Mouse (Mus musculus): ENCODE data around the gene Zfand2b. TPM values are rescaled to one million over a fixed set of nuclear protein-coding genes. Genes with fewer than 3 reads are reported as not detected.

The Zfand2b gene
- polyA plus RNA-seq, 1 experiment from 2014 or later, result 38.3 TPM

DNA sequence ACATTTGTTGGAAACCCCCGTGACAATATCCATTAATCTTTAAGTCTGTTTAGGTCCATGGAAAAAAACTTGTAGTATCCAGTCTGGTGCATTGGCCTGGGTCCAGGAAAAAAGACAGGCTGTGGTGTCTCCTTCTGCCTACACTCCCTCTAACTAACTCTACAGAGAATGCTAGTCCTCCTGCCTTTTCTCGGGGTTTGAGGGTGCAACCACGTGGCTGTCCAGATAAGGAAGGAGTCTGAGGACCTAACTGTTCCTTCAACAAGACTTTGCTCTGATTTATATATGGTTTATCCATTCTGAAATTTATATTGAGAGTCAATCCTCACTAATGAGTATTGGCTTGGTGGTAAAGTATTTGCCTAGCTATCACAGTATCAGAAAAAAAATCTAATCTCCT is 12.6 kb upstream of the Zfand2b start:
- ATAC-seq (ENCODE audit: insufficient read depth, low FRiP score, low TSS enrichment), result no peak
- H3K9ac ChIP-seq (ENCODE audit: low read length), result no peak overlapping the region
- H3K4me3 ChIP-seq (ENCODE audit: low read depth, low read length), result no peak overlapping the region
- H3K27ac ChIP-seq (ENCODE audit: low read depth, low read length), result no peak overlapping the region
- H3K27me3 ChIP-seq (ENCODE audit: control insufficient read depth, insufficient read depth, low read length), result no peaks in the 10 kb centered on the region
- no peaks in the 10 kb centered on the region for H3K4me1 ChIP-seq (ENCODE audit: control insufficient read depth, insufficient read depth, low read length)
- H3K4me2 ChIP-seq (ENCODE audit: low read depth), result no peak overlapping the region
- no peaks in the 10 kb centered on the region for H3K9me3 ChIP-seq (ENCODE audit: control insufficient read depth, low read length)
- WGBS, result 75% methylated on average over 3 of the region's 3 CpGs
- H3K36me3 ChIP-seq (ENCODE audit: control insufficient read depth, insufficient read depth, low read length), result no peaks in the 10 kb centered on the region
- DNase-seq (ENCODE audit: low spot score), result no peak

DNA sequence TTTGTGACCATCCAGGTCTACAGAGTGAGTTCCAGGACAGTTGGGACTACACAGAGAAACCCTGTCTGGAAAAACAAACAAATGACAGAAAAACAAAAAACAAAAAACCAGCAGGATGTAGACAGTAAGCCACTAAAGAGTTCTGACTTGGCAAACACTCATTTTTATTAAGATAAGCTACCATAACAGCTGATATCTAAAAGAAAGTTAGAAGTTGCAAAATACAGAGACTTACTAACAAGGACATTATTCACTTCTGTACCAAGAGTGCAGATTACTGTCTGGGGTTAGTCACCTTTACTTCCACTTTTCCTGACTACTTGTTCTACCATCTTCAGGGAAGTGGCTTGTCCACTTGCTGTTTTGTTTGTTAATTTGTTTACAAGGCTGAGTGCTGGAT is 9.5 kb upstream of the Zfand2b start:
- H3K27ac ChIP-seq (ENCODE audit: low read depth, low read length), result no peak overlapping the region
- no peaks in the 10 kb centered on the region for H3K4me1 ChIP-seq (ENCODE audit: control insufficient read depth, insufficient read depth, low read length)
- H3K9ac ChIP-seq (ENCODE audit: low read length), result no peak overlapping the region
- H3K27me3 ChIP-seq (ENCODE audit: control insufficient read depth, insufficient read depth, low read length), result no peaks in the 10 kb centered on the region
- ATAC-seq (ENCODE audit: insufficient read depth, low FRiP score, low TSS enrichment) (no peak), DNase-seq (ENCODE audit: low spot score) (no peak)
- H3K36me3 ChIP-seq (ENCODE audit: control insufficient read depth, insufficient read depth, low read length), result no peaks in the 10 kb centered on the region
- H3K4me2 ChIP-seq (ENCODE audit: low read depth), result no peak overlapping the region
- H3K9me3 ChIP-seq (ENCODE audit: control insufficient read depth, low read length), result no peaks in the 10 kb centered on the region
- H3K4me3 ChIP-seq (ENCODE audit: low read depth, low read length), result no peak overlapping the region

DNA sequence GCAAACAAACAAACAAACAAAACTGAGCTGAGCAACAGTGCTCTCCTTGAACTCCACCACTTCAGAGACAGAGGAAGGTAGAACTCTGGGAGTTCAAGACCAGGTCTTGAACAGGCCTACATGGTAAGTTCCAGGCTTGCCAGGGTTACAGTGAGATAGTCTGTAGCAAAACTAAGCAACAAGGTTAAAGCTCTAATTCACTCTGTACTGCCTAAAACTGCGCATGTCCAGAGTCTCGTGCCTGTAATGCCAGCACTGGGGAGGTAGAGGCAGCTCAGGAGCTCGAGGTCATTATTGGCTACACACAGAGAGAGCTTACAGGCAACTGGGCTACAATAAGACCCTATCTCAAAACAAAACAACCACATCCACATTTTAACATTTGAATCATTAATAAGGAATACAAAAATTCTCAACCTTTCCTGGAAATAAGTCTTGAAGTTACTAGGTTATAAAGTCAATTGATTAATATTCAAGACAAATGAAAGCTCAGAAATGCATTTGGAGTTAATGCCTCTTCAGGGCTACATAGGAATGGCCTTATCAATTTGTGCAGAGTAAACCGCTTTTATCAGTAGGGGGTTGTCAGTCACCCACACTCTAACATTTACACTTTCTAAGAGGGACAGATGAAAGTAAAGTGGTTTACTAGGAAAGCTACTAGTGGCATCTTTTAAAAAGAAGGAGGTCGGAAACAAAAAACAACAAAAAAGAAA is 8.7 kb upstream of the Zfand2b start:
- Histone ChIP-seq H3K9ac (ENCODE audit: low read length) (no peak overlapping the region), H3K4me2 (ENCODE audit: low read depth) (no peak overlapping the region), H3K27ac (ENCODE audit: low read depth, low read length) (no peak overlapping the region), H3K9me3 (ENCODE audit: control insufficient read depth, low read length) (no peaks in the 10 kb centered on the region), H3K36me3 (ENCODE audit: control insufficient read depth, insufficient read depth, low read length) (no peaks in the 10 kb centered on the region), H3K4me3 (ENCODE audit: low read depth, low read length) (no peak overlapping the region), H3K27me3 (ENCODE audit: control insufficient read depth, insufficient read depth, low read length) (no peaks in the 10 kb centered on the region), H3K4me1 (ENCODE audit: control insufficient read depth, insufficient read depth, low read length) (no peaks in the 10 kb centered on the region)
- ATAC-seq (ENCODE audit: insufficient read depth, low FRiP score, low TSS enrichment), result no peak
- 77% methylated on average over 5 of the region's 5 CpGs for whole genome bisulfite sequencing
- no peak for DNase-seq (ENCODE audit: low spot score)

DNA sequence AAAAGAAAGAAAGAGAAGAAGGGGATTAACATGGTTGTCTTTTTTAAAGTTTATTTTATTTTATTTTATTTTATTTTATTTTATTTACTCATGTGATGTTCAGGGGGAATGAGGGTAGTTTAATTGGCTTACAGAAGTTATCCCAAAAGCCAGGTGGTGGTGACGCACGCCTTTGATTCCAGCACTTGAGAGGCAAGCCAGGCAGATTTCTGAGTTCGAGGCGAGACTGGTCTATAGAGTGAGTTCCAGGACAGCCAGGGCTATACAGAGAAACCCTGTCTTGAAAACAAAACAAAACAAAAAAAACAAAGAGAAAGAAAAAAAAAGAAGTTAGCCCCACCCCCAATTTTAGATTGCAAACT is 8.2 kb upstream of the Zfand2b start:
- Histone ChIP-seq H3K9me3 (ENCODE audit: control insufficient read depth, low read length) (no peaks in the 10 kb centered on the region), H3K27me3 (ENCODE audit: control insufficient read depth, insufficient read depth, low read length) (no peaks in the 10 kb centered on the region), H3K36me3 (ENCODE audit: control insufficient read depth, insufficient read depth, low read length) (no peaks in the 10 kb centered on the region), H3K27ac (ENCODE audit: low read depth, low read length) (no peak overlapping the region), H3K9ac (ENCODE audit: low read length) (no peak overlapping the region), H3K4me1 (ENCODE audit: control insufficient read depth, insufficient read depth, low read length) (no peaks in the 10 kb centered on the region), H3K4me2 (ENCODE audit: low read depth) (no peak overlapping the region), H3K4me3 (ENCODE audit: low read depth, low read length) (no peak overlapping the region)
- ATAC-seq (ENCODE audit: insufficient read depth, low FRiP score, low TSS enrichment) (no peak), DNase-seq (ENCODE audit: low spot score) (no peak)
- 87% methylated on average over 4 of the region's 4 CpGs for WGBS

DNA sequence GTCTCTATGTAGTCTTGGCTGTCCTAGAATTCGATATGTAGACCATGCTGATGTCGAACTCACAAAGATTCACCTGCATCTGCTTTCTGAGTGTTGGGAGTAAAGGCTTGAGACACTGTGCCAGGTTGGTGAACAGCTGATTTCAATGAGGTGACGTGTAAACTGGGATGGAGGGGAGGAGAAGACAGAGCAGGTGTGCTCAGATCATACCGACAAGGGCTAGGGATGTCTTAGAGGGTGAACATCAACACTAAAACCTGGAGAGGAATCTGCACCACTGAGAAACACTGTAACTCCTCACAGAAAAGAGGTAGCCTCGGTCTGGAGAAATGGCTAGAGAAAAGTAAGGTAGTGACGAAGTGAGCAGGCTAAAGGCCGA is 364 bp upstream of the Zfand2b start:
- no peaks in the 10 kb centered on the region for H3K9me3 ChIP-seq (ENCODE audit: control insufficient read depth, low read length)
- WGBS, result 11% methylated on average over 7 of the region's 7 CpGs
- ATAC-seq (ENCODE audit: insufficient read depth, low FRiP score, low TSS enrichment) (peak; percentile 21), DNase-seq (ENCODE audit: low spot score) (no peak)
- no peaks in the 10 kb centered on the region for H3K27me3 ChIP-seq (ENCODE audit: control insufficient read depth, insufficient read depth, low read length)
- no peak overlapping the region for H3K27ac ChIP-seq (ENCODE audit: low read depth, low read length)
- peak overlapping the region; percentile 20; the same call in 1 of the 2 replicates for H3K9ac ChIP-seq (ENCODE audit: low read length)
- peaks cover 11% of the 10 kb centered on the region for H3K36me3 ChIP-seq (ENCODE audit: control insufficient read depth, insufficient read depth, low read length)
- H3K4me2 ChIP-seq (ENCODE audit: low read depth), result peak overlapping the region; percentile 64
- H3K4me1 ChIP-seq (ENCODE audit: control insufficient read depth, insufficient read depth, low read length), result peaks cover 8% of the 10 kb centered on the region; the same call in 1 of the 2 replicates
- H3K4me3 ChIP-seq (ENCODE audit: low read depth, low read length), result peak overlapping the region; percentile 55

- peak overlapping the region; percentile 76 for H3K9ac ChIP-seq (ENCODE audit: low read length)
- peak; percentile 14; the same call in 1 of the 2 replicates for ATAC-seq (ENCODE audit: insufficient read depth, low FRiP score, low TSS enrichment)
- WGBS, result 12% methylated on average over 23 of the region's 23 CpGs
- peak overlapping the region; percentile 100 for H3K4me2 ChIP-seq (ENCODE audit: low read depth)
- no peak for DNase-seq (ENCODE audit: low spot score)
- peak overlapping the region; percentile 52 for H3K4me3 ChIP-seq (ENCODE audit: low read depth, low read length)
- peaks cover 7% of the 10 kb centered on the region for H3K4me1 ChIP-seq (ENCODE audit: control insufficient read depth, insufficient read depth, low read length)
- H3K36me3 ChIP-seq (ENCODE audit: control insufficient read depth, insufficient read depth, low read length), result peaks cover 12% of the 10 kb centered on the region
- peak overlapping the region; percentile 44; the same call in 1 of the 2 replicates for H3K27ac ChIP-seq (ENCODE audit: low read depth, low read length)
- H3K9me3 ChIP-seq (ENCODE audit: control insufficient read depth, low read length), result no peaks in the 10 kb centered on the region
- H3K27me3 ChIP-seq (ENCODE audit: control insufficient read depth, insufficient read depth, low read length), result no peaks in the 10 kb centered on the region
Measured at GRCm38 (mm10) chr1:75179334-75180104, 11.1 kb downstream of the Zfand2b start.

DNA sequence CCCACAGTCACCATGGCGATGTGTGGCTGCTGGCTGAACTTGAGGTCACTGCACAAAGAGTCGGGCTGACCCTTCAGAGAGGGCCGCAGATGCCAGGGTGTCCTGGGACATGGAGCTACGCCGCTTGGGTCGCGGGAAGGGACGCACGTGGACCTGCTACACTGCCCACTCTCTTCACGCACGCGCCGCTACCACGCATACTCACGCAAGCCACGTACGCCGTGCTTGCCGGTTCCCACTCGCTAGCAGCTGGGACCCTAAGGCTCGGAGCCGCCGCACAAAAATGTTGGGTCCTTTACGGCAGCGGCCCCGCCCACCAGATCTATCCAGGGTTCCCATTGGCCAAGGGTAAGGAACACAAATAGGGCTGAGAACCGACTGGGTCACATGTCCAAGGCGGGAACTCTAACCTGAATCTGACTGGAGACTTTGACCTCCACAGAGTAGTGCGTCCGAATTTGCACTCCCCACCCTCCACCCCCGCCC is 11.7 kb downstream of the Zfand2b start, which contains the start of gene Abcb6:
TSS of gene Abcb6 (minus strand) at position 288 of the 486 bp plus-strand sequence.
- no peaks in the 10 kb centered on the region for H3K27me3 ChIP-seq (ENCODE audit: control insufficient read depth, insufficient read depth, low read length)
- WGBS, result under 1% methylated on average over 31 of the region's 31 CpGs
- ATAC-seq (ENCODE audit: insufficient read depth, low FRiP score, low TSS enrichment) (peak; percentile 90), DNase-seq (ENCODE audit: low spot score) (peak; percentile 92)
- H3K9ac ChIP-seq (ENCODE audit: low read length), result peak within 1 kb of the TSS; percentile 76
- peak within 1 kb of the TSS; percentile 52 for H3K4me3 ChIP-seq (ENCODE audit: low read depth, low read length)
- H3K36me3 ChIP-seq (ENCODE audit: control insufficient read depth, insufficient read depth, low read length), result peaks cover 16% of the 10 kb centered on the region
- peak within 1 kb of the TSS; percentile 44; the same call in 1 of the 2 replicates for H3K27ac ChIP-seq (ENCODE audit: low read depth, low read length)
- H3K9me3 ChIP-seq (ENCODE audit: control insufficient read depth, low read length), result no peaks in the 10 kb centered on the region
- peaks cover 7% of the 10 kb centered on the region for H3K4me1 ChIP-seq (ENCODE audit: control insufficient read depth, insufficient read depth, low read length)
- H3K4me2 ChIP-seq (ENCODE audit: low read depth), result peak within 1 kb of the TSS; percentile 100

DNA sequence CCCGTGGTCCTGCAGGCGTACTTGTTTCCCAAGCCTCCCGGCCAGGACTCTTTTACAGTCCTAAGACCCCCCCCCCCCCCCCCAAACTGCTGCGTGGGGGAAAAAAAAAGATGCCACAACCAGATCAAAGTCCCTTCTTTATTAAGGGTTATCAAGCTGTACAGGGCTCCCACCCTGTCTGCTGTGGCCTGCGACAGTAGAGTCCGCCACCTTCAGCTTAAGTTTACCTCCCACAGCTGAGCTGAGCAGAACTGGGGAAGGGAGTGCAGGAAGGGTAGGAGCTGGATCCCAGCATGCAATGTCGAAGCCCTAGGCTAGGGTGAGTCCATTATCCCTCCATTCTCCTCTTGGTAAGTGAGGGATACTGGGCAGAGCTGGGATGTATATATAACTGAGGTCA is 12.3 kb downstream of the Zfand2b start:
- 35% methylated on average over 6 of the region's 7 CpGs for WGBS
- no peak overlapping the region for H3K4me3 ChIP-seq (ENCODE audit: low read depth, low read length)
- H3K9ac ChIP-seq (ENCODE audit: low read length), result no peak overlapping the region
- peak overlapping the region; percentile 100 for H3K4me2 ChIP-seq (ENCODE audit: low read depth)
- peaks cover 12% of the 10 kb centered on the region for H3K36me3 ChIP-seq (ENCODE audit: control insufficient read depth, insufficient read depth, low read length)
- H3K27ac ChIP-seq (ENCODE audit: low read depth, low read length), result no peak overlapping the region
- 0 out of 2 replicates have a peak, but pooled peaks have one; percentile 12 for ATAC-seq (ENCODE audit: insufficient read depth, low FRiP score, low TSS enrichment)
- peaks cover 7% of the 10 kb centered on the region for H3K4me1 ChIP-seq (ENCODE audit: control insufficient read depth, insufficient read depth, low read length)
- H3K27me3 ChIP-seq (ENCODE audit: control insufficient read depth, insufficient read depth, low read length), result no peaks in the 10 kb centered on the region
- H3K9me3 ChIP-seq (ENCODE audit: control insufficient read depth, low read length), result no peaks in the 10 kb centered on the region
- DNase-seq (ENCODE audit: low spot score), result no peak
